Mouse (Mus musculus) hindbrain, embryonic 15.5 days (tissue): ENCODE results near the gene Catsperz. TPM values are rescaled to one million over a fixed set of nuclear protein-coding genes. Genes with fewer than 3 reads are reported as not detected.

Source experiments
- ATAC-seq: fragments of 200-750 bp; cut with Nextera tagmentation; 2 replicates; pipeline ENCODE4 v1.8.0; 2017; ENCODE audit warnings: low read depth, moderate number of reproducible peaks, moderate TSS enrichment; ENCODE audit not compliant: low FRiP score
- H3K27ac ChIP-seq: fragments of 300-500 bp; sonication (generic); replicated peaks from 2 replicates; pipeline ENCODE4 v1.5.1; 2015; ENCODE audit warnings: mild to moderate bottlenecking, inconsistent platforms
- H3K27me3 ChIP-seq: fragments of 300-500 bp; sonication (generic); 2 replicates; pipeline ENCODE4 v1.6.1; 2015; ENCODE audit warnings: control low read depth, inconsistent platforms
- H3K36me3 ChIP-seq: fragments of 300-500 bp; sonication (generic); 2 replicates; pipeline ENCODE4 v1.6.1; 2015; ENCODE audit warnings: control low read depth, inconsistent platforms
- H3K4me1 ChIP-seq: fragments of 300-500 bp; sonication (generic); replicated peaks from 2 replicates; pipeline ENCODE4 v1.6.1; 2015; ENCODE audit warnings: control low read depth, inconsistent platforms
- H3K4me2 ChIP-seq: fragments of 300-500 bp; sonication (generic); 2 replicates; pipeline ENCODE4 v1.6.1; 2015; ENCODE audit warnings: moderate library complexity, mild to moderate bottlenecking, inconsistent platforms
- H3K4me3 ChIP-seq: fragments of 300-500 bp; sonication (generic); 2 replicates; pipeline ENCODE4 v1.5.1; 2015; ENCODE audit warnings: mild to moderate bottlenecking, inconsistent platforms
- H3K9ac ChIP-seq: fragments of 300-500 bp; sonication (generic); 2 replicates; pipeline ENCODE4 v1.6.1; 2015; ENCODE audit warnings: inconsistent platforms
- H3K9me3 ChIP-seq: fragments of 300-500 bp; sonication (generic); 2 replicates; pipeline ENCODE4 v1.6.1; 2016; ENCODE audit warnings: control low read depth, inconsistent platforms
- WGBS: fragments of 180-500 bp; shearing (Covaris S2); methylation state at CpG from one replicate; pipeline ENCODE4 v1.1.7; 2015; 5-methylcytosine and 5-hydroxymethylcytosine counted together
- microRNA-seq: library from miRNA; unstranded; fragments of <30 nt; microRNA quantifications from one replicate; pipeline ENCODE4, GENCODE M21; 2016
- polyA plus RNA-seq: library from polyadenylated mRNA; unstranded; fragments of >200 nt; fragmentation: Nextera tagmentation; extraction: Ambion mirVana; gene quantifications from 2 replicates; pipeline ENCODE4 v1.2.1, GENCODE M21; 2015

The Catsperz gene
- polyA plus RNA-seq, 1 experiment from 2014 or later: 2.0 TPM

DNA sequence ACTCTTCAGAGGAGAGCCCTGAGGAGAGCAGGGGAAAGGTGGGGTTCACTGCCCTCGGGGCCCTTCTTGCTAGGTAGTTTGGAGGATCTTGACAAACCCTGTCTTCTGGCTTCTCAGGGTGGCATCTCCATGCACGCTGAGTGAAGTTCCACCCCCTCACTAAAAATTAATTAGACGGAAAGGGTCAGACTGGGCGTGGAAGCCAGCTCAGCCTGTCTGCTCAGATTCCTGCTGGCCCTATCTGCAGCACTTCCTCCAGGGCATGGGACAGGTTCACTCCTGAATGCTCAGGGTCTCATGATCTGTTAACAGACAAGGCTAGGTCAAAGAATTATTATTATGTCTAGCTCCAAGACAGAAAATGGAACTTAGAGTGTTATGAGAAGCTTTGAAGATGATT is 32.7 kb downstream of the Catsperz start:
- H3K4me2 ChIP-seq: no peak overlapping the region
- H3K4me1 ChIP-seq: no peaks in the 10 kb centered on the region
- no peak overlapping the region for H3K27ac ChIP-seq
- no peak for ATAC-seq
- H3K4me3 ChIP-seq: no peak overlapping the region
- no peaks in the 10 kb centered on the region for H3K36me3 ChIP-seq
- H3K9ac ChIP-seq: no peak overlapping the region
- no peaks in the 10 kb centered on the region for H3K27me3 ChIP-seq
- no peaks in the 10 kb centered on the region for H3K9me3 ChIP-seq
- 70% methylated on average over 4 of the region's 4 CpGs for WGBS

DNA sequence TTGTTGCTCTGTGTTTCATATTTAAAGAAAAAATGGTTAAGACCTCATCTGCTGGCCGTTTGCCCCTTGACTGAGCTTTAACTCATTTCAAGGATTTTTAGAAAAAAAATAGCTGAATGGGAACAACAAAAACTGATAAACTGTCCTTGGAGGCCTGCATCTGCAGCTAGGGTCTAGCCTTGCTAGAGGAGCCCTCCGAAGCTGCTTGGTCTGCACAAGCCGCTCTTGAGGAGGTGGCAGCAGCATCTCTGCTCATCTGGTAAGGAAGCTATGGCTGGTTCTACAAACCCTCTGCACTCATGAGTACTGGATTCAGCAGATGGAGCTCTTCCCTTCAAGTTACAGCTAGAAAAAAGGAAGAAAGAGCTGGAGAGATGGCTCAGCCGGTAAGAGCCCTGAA is 47.2 kb downstream of the Catsperz start:
- Histone ChIP-seq H3K4me2 (no peak overlapping the region), H3K4me1 (no peaks in the 10 kb centered on the region), H3K27ac (no peak overlapping the region), H3K9me3 (peaks cover 7% of the 10 kb centered on the region; the same call in 1 of the 2 replicates), H3K9ac (no peak overlapping the region), H3K4me3 (no peak overlapping the region), H3K27me3 (no peaks in the 10 kb centered on the region), H3K36me3 (no peaks in the 10 kb centered on the region)
- 89% methylated on average over 4 of the region's 4 CpGs for WGBS
- no peak for ATAC-seq

DNA sequence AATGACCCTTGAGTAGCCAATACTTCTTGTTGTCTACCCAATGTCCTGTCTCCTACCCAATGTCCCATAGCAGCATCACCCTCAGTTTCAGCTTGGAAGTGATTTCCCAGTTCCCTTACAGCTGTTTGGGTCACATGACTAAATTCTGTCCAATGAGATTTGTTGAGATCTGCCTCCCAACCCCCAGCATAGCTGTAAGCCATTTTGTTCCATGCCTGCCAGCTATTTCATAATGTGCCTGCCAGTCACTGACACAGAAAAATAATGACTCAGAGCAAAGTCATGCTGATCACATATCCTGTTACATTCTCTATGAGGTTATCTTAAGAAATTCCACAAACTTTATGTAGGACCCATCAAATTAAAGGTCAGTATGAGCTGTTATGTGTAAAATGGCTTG is 48.4 kb downstream of the Catsperz start:
- Histone ChIP-seq H3K9ac (no peak overlapping the region), H3K4me1 (no peaks in the 10 kb centered on the region), H3K4me3 (no peak overlapping the region), H3K36me3 (no peaks in the 10 kb centered on the region), H3K27me3 (no peaks in the 10 kb centered on the region), H3K27ac (no peak overlapping the region), H3K9me3 (peaks cover 7% of the 10 kb centered on the region; the same call in 1 of the 2 replicates), H3K4me2 (no peak overlapping the region)
- no peak for ATAC-seq

DNA sequence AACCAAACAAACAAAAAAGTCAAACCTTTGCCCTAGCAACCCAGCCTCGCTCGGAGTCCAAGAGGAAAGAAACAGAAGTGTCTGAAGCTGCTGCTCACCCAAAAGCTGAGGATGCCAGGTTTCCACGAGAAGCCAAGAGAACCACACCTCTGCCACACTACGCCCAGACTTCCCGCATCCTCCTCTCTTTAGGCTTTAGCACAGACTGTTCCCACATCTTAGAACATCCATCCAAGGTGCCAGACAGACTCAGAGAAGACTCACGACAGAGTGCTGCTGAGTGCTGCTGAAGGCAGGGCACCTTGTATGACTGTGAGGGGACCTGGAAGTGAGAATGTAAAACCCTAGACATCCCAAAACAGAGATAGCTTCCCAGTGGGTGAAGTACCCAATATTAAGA is 49.3 kb downstream of the Catsperz start:
- Histone ChIP-seq H3K27ac (no peak overlapping the region), H3K4me1 (no peaks in the 10 kb centered on the region), H3K27me3 (no peaks in the 10 kb centered on the region), H3K4me2 (no peak overlapping the region), H3K36me3 (no peaks in the 10 kb centered on the region), H3K4me3 (no peak overlapping the region), H3K9ac (no peak overlapping the region), H3K9me3 (peaks cover 7% of the 10 kb centered on the region; the same call in 1 of the 2 replicates)
- no peak for ATAC-seq
- WGBS: 86% methylated on average over 6 of the region's 6 CpGs

- Histone ChIP-seq H3K4me1 (no peaks in the 10 kb centered on the region), H3K27me3 (no peaks in the 10 kb centered on the region), H3K4me2 (no peak overlapping the region), H3K4me3 (no peak overlapping the region), H3K36me3 (no peaks in the 10 kb centered on the region), H3K27ac (no peak overlapping the region), H3K9ac (no peak overlapping the region), H3K9me3 (0 out of 2 replicates have a peak, but pooled peaks cover 3% of the 10 kb centered on the region)
- ATAC-seq: no peak
- WGBS: 94% methylated on average over 1 of the region's 1 CpGs
Measured at GRCm38 (mm10) chr19:6874257-6874656, 50.9 kb downstream of the Catsperz start.

DNA sequence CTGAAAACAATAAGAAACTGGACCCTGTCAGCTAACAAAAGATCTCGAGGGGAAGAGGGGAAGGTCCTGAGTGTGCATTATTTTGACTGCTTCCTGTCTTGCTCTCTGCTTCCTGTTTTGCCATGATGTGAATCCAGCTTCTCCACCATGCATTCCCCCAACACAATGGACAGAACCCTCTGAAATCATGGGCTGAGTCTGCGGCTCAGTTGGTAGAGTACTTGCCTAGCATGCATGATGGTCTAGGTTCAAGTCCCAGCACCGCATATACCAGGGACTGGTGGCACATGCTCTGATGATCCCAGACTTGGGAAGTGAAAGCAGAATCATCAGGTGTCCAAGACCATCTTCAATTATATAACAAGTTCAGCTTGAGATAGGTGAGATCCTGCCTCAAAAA is 52.5 kb downstream of the Catsperz start:
- Histone ChIP-seq H3K27ac (no peak overlapping the region), H3K9ac (no peak overlapping the region), H3K9me3 (no peaks in the 10 kb centered on the region), H3K4me1 (no peaks in the 10 kb centered on the region), H3K4me2 (no peak overlapping the region), H3K4me3 (no peak overlapping the region), H3K27me3 (no peaks in the 10 kb centered on the region), H3K36me3 (no peaks in the 10 kb centered on the region)
- ATAC-seq: no peak
- 78% methylated on average over 3 of the region's 3 CpGs for WGBS

Small RNA genes within 50 kb of the gene (microRNA-seq; reads per million reads assigned to microRNA genes)
- 2.6 reads per million, percentile 9 among the genes with 10 or more reads in this experiment for gene Mir6990

Other genes starting within 250 kb of the Catsperz start
- gene Rps6ka4, start 84.7 kb downstream of the Catsperz start, polyA plus RNA-seq: 13.3 and 15.8 TPM in 2 replicates
- gene Ccdc88b, start 67.2 kb downstream of the Catsperz start, polyA plus RNA-seq: 0.79 and 1.1 TPM in 2 replicates
- 104 TPM in 2 replicates for gene Trmt112, start 15.7 kb downstream of the Catsperz start, polyA plus RNA-seq
- gene Prdx5, start 15.3 kb downstream of the Catsperz start, polyA plus RNA-seq: 375 and 392 TPM in 2 replicates
- gene Esrra, start 3.6 kb downstream of the Catsperz start, polyA plus RNA-seq: 17.5 and 18.7 TPM in 2 replicates
- gene Kcnk4, start 9.1 kb upstream of the Catsperz start, polyA plus RNA-seq: 9.0 and 13.1 TPM in 2 replicates
- gene Bad, start 16.5 kb upstream of the Catsperz start, polyA plus RNA-seq: 90.1 and 99.1 TPM in 2 replicates
- 64.0 and 79.2 TPM in 2 replicates for gene Gpr137, start 17.1 kb upstream of the Catsperz start, polyA plus RNA-seq
- gene Ppp1r14b, start 49.6 kb upstream of the Catsperz start, polyA plus RNA-seq: 210 and 211 TPM in 2 replicates
- gene Plcb3, start 51.1 kb upstream of the Catsperz start, polyA plus RNA-seq: 13.6 and 14.0 TPM in 2 replicates
- gene Fkbp2, start 55.1 kb upstream of the Catsperz start, polyA plus RNA-seq: 147 and 160 TPM in 2 replicates
- 63.9 and 67.5 TPM in 2 replicates for gene Vegfb, start 62.3 kb upstream of the Catsperz start, polyA plus RNA-seq
- gene Dnajc4, start 67.2 kb upstream of the Catsperz start, polyA plus RNA-seq: 23.7 and 24.2 TPM in 2 replicates
- 22.8 and 23.9 TPM in 2 replicates for gene Nudt22, start 70.7 kb upstream of the Catsperz start, polyA plus RNA-seq
- gene Trpt1, start 70.8 kb upstream of the Catsperz start, polyA plus RNA-seq: 21.5 and 21.8 TPM in 2 replicates
- gene Fermt3, start 94.1 kb upstream of the Catsperz start, polyA plus RNA-seq: 4.5 and 5.2 TPM in 2 replicates
- 218 and 229 TPM in 2 replicates for gene Stip1, start 114.6 kb upstream of the Catsperz start, polyA plus RNA-seq
- gene Macrod1, start 131.4 kb upstream of the Catsperz start, polyA plus RNA-seq: 5.5 and 6.1 TPM in 2 replicates
- 9.8 and 11.1 TPM in 2 replicates for gene Flrt1, start 180.3 kb upstream of the Catsperz start, polyA plus RNA-seq